Mouse (Mus musculus) embryonic facial prominence, embryonic 10.5 days (tissue): Measurements from ENCODE around the gene Rasd2. TPM values are rescaled to one million over a fixed set of nuclear protein-coding genes. Genes with fewer than 3 reads are reported as not detected.

Experiments used
- DNase-seq: peaks from one replicate; pipeline ENCODE4 v3.0.0-alpha.2; 2017; ENCODE audit warnings: low spot score
- H3K27ac ChIP-seq: fragments of 300-500 bp; sonication (generic); replicated peaks from 2 replicates; pipeline ENCODE4 v1.5.1; 2016; ENCODE audit warnings: mild to moderate bottlenecking
- H3K27me3 ChIP-seq: fragments of 300-500 bp; sonication (generic); replicated peaks from 2 replicates; pipeline ENCODE4 v1.6.1; 2016; ENCODE audit warnings: low read depth, mild to moderate bottlenecking; ENCODE audit not compliant: poor library complexity, severe bottlenecking
- H3K36me3 ChIP-seq: fragments of 300-500 bp; sonication (generic); replicated peaks from 2 replicates; pipeline ENCODE4 v1.6.1; 2016; ENCODE audit warnings: mild to moderate bottlenecking, moderate library complexity
- H3K4me1 ChIP-seq: fragments of 300-500 bp; sonication (generic); 2 replicates; pipeline ENCODE4 v1.6.1; 2016
- H3K4me3 ChIP-seq: fragments of 300-500 bp; sonication (generic); 2 replicates; pipeline ENCODE4 v1.5.1; 2016; ENCODE audit warnings: mild to moderate bottlenecking, moderate library complexity
- H3K9me3 ChIP-seq: fragments of 300-500 bp; sonication (generic); 2 replicates; pipeline ENCODE4 v1.6.1; 2016; ENCODE audit warnings: mild to moderate bottlenecking
- WGBS: fragments of 180-500 bp; shearing (Covaris S2); methylation state at CpG from one replicate; pipeline ENCODE4 v1.1.7; 2016; 5-methylcytosine and 5-hydroxymethylcytosine counted together
- polyA plus RNA-seq: library from polyadenylated mRNA; unstranded; fragments of >200 nt; fragmentation: Nextera tagmentation; extraction: Ambion mirVana; gene quantifications from 2 replicates; pipeline ENCODE4 v1.2.1, GENCODE M21; 2016

The Rasd2 gene
- polyA plus RNA-seq, 1 experiment from 2014 or later, result 0.51 TPM

DNA sequence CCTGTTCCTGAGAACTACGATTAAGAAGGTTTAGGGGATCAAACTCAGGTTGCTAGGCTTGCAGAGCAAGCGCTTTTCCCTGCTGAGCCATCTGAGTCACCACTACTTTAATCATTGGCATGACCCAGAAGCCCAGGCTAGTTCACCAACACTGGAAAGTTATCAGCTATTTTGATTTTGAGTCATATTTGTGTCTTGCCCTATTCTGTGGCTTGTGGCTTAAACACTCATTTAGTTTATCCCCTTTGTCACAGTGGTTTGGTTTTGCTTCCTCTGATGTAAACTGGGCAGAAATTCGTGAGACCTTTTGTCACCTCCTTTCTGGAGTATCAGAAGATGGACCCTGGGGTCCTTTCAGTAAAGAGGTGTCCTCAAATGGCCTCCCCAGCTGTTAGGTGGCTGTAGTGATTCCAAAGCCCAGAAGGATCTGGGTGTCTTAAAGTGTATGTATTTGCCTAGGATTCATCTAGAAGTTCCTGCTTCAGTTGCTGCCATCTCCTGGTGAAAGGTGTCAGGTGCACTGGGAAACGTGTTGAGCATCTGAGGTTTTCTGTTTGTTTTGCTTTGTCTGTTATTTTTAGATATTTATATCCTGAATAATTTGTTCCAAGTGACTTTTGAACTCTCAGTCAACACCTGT is 20.3 kb downstream of the Rasd2 start:
- H3K27ac ChIP-seq, result no peak overlapping the region
- no peaks in the 10 kb centered on the region for H3K4me1 ChIP-seq
- no peaks in the 10 kb centered on the region for H3K36me3 ChIP-seq
- WGBS, result 61% methylated on average over 4 of the region's 4 CpGs
- no peaks in the 10 kb centered on the region for H3K27me3 ChIP-seq
- no peak overlapping the region for H3K4me3 ChIP-seq
- DNase-seq, result no peak
- H3K9me3 ChIP-seq, result no peaks in the 10 kb centered on the region

DNA sequence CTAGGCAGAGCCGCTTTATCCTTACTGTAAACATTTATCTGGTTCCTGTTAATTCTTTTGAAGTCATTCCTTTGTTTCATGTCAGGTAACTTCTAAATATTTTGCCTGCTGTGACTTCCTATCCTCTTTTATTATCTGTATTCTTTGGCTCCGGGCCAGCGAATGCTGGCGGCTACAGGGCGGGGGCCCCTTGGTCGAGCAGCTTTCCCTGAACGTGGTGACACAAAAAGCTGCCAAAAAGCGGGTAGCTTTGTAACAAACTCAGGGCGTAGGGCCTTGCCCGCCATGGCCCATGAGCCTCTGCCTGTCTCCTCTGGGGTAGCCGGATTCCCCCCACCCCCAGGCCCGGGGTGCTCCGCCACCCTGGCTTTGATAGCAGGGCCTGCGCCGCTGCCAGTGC is 33.6 kb downstream of the Rasd2 start:
- Histone ChIP-seq H3K4me3 (no peak overlapping the region), H3K27me3 (no peaks in the 10 kb centered on the region), H3K4me1 (no peaks in the 10 kb centered on the region), H3K9me3 (peaks cover 10% of the 10 kb centered on the region), H3K27ac (no peak overlapping the region), H3K36me3 (no peaks in the 10 kb centered on the region)
- no peak for DNase-seq
- 93% methylated on average over 15 of the region's 15 CpGs for WGBS

DNA sequence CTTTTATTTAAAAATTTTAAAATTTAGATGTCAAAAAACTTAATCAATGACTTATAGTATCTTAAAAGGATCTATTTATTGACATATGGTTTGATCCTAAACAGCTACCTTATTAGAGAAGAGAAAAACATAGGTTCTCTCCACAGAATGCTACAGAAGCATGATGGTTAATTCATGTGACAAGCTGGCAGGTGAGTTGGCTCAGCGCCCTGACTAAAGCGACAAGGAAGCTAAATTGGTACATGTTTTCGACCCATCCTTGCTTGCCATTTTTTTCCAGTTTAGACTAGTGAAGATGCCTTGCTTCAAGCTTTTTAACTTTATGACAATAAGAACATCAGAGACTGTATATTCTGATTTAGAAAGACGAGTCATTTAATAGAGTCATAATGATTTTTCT is 35.4 kb downstream of the Rasd2 start:
- peaks cover 10% of the 10 kb centered on the region for H3K9me3 ChIP-seq
- no peaks in the 10 kb centered on the region for H3K4me1 ChIP-seq
- H3K4me3 ChIP-seq, result no peak overlapping the region
- no peaks in the 10 kb centered on the region for H3K36me3 ChIP-seq
- 88% methylated on average over 4 of the region's 4 CpGs for WGBS
- no peak for DNase-seq
- H3K27me3 ChIP-seq, result no peaks in the 10 kb centered on the region
- no peak overlapping the region for H3K27ac ChIP-seq

DNA sequence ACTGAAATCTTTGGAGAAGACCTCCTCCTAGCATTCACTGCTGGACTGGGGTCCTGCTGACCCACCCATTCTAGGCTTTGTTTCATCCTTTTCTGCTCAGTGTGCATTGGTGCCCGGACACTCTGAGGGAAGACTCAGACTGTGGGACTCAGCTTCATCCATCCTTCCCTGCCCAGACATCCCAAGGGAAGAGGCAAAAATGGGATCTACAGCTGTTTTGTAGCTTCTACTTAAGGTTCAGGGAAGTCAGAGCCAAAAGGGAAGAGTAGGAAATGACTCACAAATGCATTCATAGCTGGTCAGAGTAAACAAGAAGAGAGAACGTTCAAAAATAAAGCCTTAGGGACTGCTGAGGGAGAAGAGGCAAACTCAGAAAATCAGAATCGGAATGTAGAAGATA is 40.3 kb downstream of the Rasd2 start:
- 84% methylated on average over 3 of the region's 3 CpGs for WGBS
- DNase-seq, result no peak
- H3K36me3 ChIP-seq, result no peaks in the 10 kb centered on the region
- H3K4me1 ChIP-seq, result no peaks in the 10 kb centered on the region
- no peak overlapping the region for H3K27ac ChIP-seq
- H3K27me3 ChIP-seq, result no peaks in the 10 kb centered on the region
- 0 out of 2 replicates have a peak, but pooled peaks cover 3% of the 10 kb centered on the region for H3K9me3 ChIP-seq
- no peak overlapping the region for H3K4me3 ChIP-seq

DNA sequence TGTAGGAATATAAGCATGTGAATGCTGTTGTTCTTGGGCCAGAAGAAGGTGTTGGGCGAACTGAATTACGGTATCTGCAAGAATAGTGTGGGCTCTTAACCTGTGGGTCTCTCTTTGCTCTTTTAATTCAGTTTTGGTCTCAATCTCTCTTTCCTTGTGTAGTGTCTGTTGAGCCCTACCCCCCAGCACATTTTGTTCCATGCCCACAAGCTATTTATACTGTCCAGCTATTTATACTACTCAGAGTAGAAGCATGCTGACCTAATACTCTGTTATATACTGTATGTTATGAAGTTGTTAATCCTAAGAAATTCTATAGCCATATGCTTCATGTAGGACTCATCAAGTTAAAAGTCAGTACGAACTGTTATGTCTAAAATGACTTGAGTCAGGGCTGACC is 41.9 kb downstream of the Rasd2 start:
- H3K9me3 ChIP-seq, result no peaks in the 10 kb centered on the region
- WGBS, result 90% methylated on average over 3 of the region's 3 CpGs
- no peaks in the 10 kb centered on the region for H3K4me1 ChIP-seq

GRCm38 (mm10) chr8:75272166-75272565 is 58.4 kb downstream of the Rasd2 start:
- Histone ChIP-seq H3K4me3 (no peak overlapping the region), H3K27ac (no peak overlapping the region), H3K27me3 (no peaks in the 10 kb centered on the region), H3K9me3 (peaks cover 5% of the 10 kb centered on the region), H3K36me3 (no peaks in the 10 kb centered on the region), H3K4me1 (no peaks in the 10 kb centered on the region)
- DNase-seq, result peak; percentile 18
- 39% methylated on average over 4 of the region's 4 CpGs for WGBS

More for the DNA sequence above, 41.9 kb downstream of the Rasd2 start:
- Histone ChIP-seq H3K36me3 (no peaks in the 10 kb centered on the region), H3K27ac (no peak overlapping the region), H3K4me3 (no peak overlapping the region), H3K27me3 (no peaks in the 10 kb centered on the region)
- DNase-seq, result no peak

Other genes with a start within 250 kb of the Rasd2 start
- 46.3 and 46.4 TPM in 2 replicates for gene Hmgxb4, start 220.6 kb upstream of the Rasd2 start, polyA plus RNA-seq
- 32.0 and 32.3 TPM in 2 replicates for gene Tom1, start 180.2 kb upstream of the Rasd2 start, polyA plus RNA-seq
- 20.9 and 21.3 TPM in 2 replicates for gene Hmox1, start 120.3 kb upstream of the Rasd2 start, polyA plus RNA-seq
- gene Mcm5, start 104.4 kb upstream of the Rasd2 start, polyA plus RNA-seq, result 312 and 340 TPM in 2 replicates
- 0.30 TPM in 1 of 2 replicates, not detected in the other for gene Gm10358, start 192.6 kb downstream of the Rasd2 start, polyA plus RNA-seq
- gene Iqcm, start 234.8 kb downstream of the Rasd2 start, polyA plus RNA-seq, result 0.12 TPM in 1 of 2 replicates, not detected in the other